In genomic region chr6:127502530-127502929, GRCm38 (mm10) we compare ENCODE assay signal across 8 mouse cellular contexts. TPM values are rescaled to one million over a fixed set of nuclear protein-coding genes. Genes with fewer than 3 reads are reported as not detected.
DNase-seq lines count a peak whose midpoint lies in the region; ATAC-seq and TF ChIP-seq lines count a peak whose summit lies in the region.

No protein-coding gene starts in this region.

- H3K9me3 ChIP-seq in forebrain, embryonic 11.5 days (ENCODE audit: control insufficient read depth, low read length), result no peaks in the 10 kb centered on the region
- no peaks in the 10 kb centered on the region for H3K9me3 ChIP-seq in forebrain, embryonic 12.5 days

- no peaks in the 10 kb centered on the region for H3K4me1 ChIP-seq in forebrain, embryonic 11.5 days (replicated peaks; ENCODE audit: control insufficient read depth, insufficient read depth, low read length)
- no peaks in the 10 kb centered on the region for H3K4me1 ChIP-seq in forebrain, embryonic 12.5 days
- H3K4me1 ChIP-seq in spleen, adult 2 months (ENCODE audit: control insufficient read depth, insufficient read depth, insufficient read length), result no peaks in the 10 kb centered on the region

- peak; percentile 55 for DNase-seq in forebrain, embryonic 11.5 days (ENCODE audit: low spot score)
- DNase-seq in spleen, adult 2 months (ENCODE audit: low read depth in 1 of 2, low spot score in 2 of 2), result peak in 1 of 2 experiments; percentile 27
- DNase-seq in spleen, adult 12 weeks (ENCODE audit: low spot score), result no peak
- DNase-seq in cerebellum, adult 9-10 months, result peak; percentile 46
- peak; percentile 35 to 38 for DNase-seq in heart, postnatal 36 days
- peak; percentile 54 for DNase-seq in left cerebral cortex, postnatal 4 days
- DNase-seq in right cerebral cortex, postnatal 25 days, result peak; percentile 21

- H3K36me3 ChIP-seq in forebrain, embryonic 11.5 days (ENCODE audit: control insufficient read depth, insufficient read depth, low read length), result no peaks in the 10 kb centered on the region
- no peaks in the 10 kb centered on the region for H3K36me3 ChIP-seq in forebrain, embryonic 12.5 days (replicated peaks)
- no peaks in the 10 kb centered on the region for H3K36me3 ChIP-seq in spleen, adult 2 months (ENCODE audit: control insufficient read depth, insufficient read depth, low read length)

- H3K9ac ChIP-seq in forebrain, embryonic 11.5 days (ENCODE audit: low read length), result no peak overlapping the region
- no peak overlapping the region for H3K9ac ChIP-seq in forebrain, embryonic 12.5 days

- no peak overlapping the region for H3K27ac ChIP-seq in forebrain, embryonic 11.5 days (ENCODE audit: low read depth, low read length)
- no peak overlapping the region for H3K27ac ChIP-seq in forebrain, embryonic 12.5 days
- H3K27ac ChIP-seq in spleen, adult 2 months (ENCODE audit: insufficient read depth, low read length), result no peak overlapping the region

- intact Hi-C loops in heart, postnatal 36 days (cut with DNase I), result loop anchor here (1.0 to 5.0 kb wide), 2 partner anchors 81 to 445 kb away; no protein-coding TSS in a partner anchor
- intact Hi-C loops in left cerebral cortex, postnatal 4 days (cut with DNase I), result no loop called here

- no peaks in the 10 kb centered on the region for H3K27me3 ChIP-seq in forebrain, embryonic 11.5 days (ENCODE audit: control insufficient read depth, insufficient read depth, low read length)
- no peaks in the 10 kb centered on the region for H3K27me3 ChIP-seq in forebrain, embryonic 12.5 days
- H3K27me3 ChIP-seq in spleen, adult 2 months (ENCODE audit: control insufficient read depth, insufficient read depth, low read length), result no peaks in the 10 kb centered on the region

- WGBS in forebrain, embryonic 11.5 days, result 62% methylated on average over 3 of the region's 3 CpGs
- WGBS in forebrain, embryonic 12.5 days, result 66% methylated on average over 3 of the region's 3 CpGs
- WGBS in spleen, adult 2 months, result 54% methylated on average over 3 of the region's 3 CpGs

- ATAC-seq in forebrain, embryonic 11.5 days (replicated peaks; ENCODE audit: low FRiP score), result no peak
- no peak for ATAC-seq in forebrain, embryonic 12.5 days (ENCODE audit: low FRiP score)

- H3K4me2 ChIP-seq in forebrain, embryonic 11.5 days (ENCODE audit: low read depth, low read length, severe bottlenecking), result no peak overlapping the region
- H3K4me2 ChIP-seq in forebrain, embryonic 12.5 days, result no peak overlapping the region

- no peak overlapping the region for H3K4me3 ChIP-seq in forebrain, embryonic 11.5 days (ENCODE audit: low read depth, low read length)
- no peak overlapping the region for H3K4me3 ChIP-seq in forebrain, embryonic 12.5 days (replicated peaks)
- H3K4me3 ChIP-seq in spleen, adult 2 months (ENCODE audit: extremely low read depth, insufficient read depth, insufficient read length), result no peak overlapping the region

- peak; percentile 48; the same call in 1 of the 2 replicates for TF ChIP-seq CTCF in spleen, adult 2 months (IDR thresholded peaks at IDR 0.05; ENCODE audit: extremely low read depth, insufficient read depth, insufficient read length, insufficient replicate concordance)

- no peak for TF ChIP-seq POLR2A in spleen, adult 2 months (IDR thresholded peaks at IDR 0.05; ENCODE audit: low read depth, low read length)

RNA-seq across cellular contexts. Expression of gene Parp11, which starts 55.9 kb away (rescaled TPM):
- polyA plus RNA-seq in forebrain, embryonic 11.5 days (2014; fragmentation: Nextera tagmentation; extraction: Ambion mirVana), result 59.2 and 60.7 TPM in 2 replicates
- 69.2 and 75.3 TPM in 2 replicates for polyA plus RNA-seq in forebrain, embryonic 12.5 days (2016; fragmentation: Nextera tagmentation; extraction: Ambion mirVana)
- 11.7 and 13.2 TPM in 2 replicates for polyA plus RNA-seq in spleen, adult 2 months (2012; rRNA removed)
- 1 to 10 TPM; 6.8 to 7.2 TPM for total RNA-seq in heart, postnatal 36 days (2021)
- total RNA-seq in left cerebral cortex, postnatal 4 days (2021), result 10 to 100 TPM; 59.1 to 60.9 TPM

RNA-seq across cellular contexts. Expression of gene Cracr2a, which starts 58.6 kb away (rescaled TPM):
- polyA plus RNA-seq in forebrain, embryonic 11.5 days (2014; fragmentation: Nextera tagmentation; extraction: Ambion mirVana), result 0.99 and 1.2 TPM in 2 replicates
- polyA plus RNA-seq in forebrain, embryonic 12.5 days (2016; fragmentation: Nextera tagmentation; extraction: Ambion mirVana), result 1.1 TPM in 2 replicates
- 3.4 and 4.0 TPM in 2 replicates for polyA plus RNA-seq in spleen, adult 2 months (2012; rRNA removed)
- 1 to 10 TPM in 1 of 2 experiments, under 1 TPM in 1; 0.86 to 1.6 TPM for total RNA-seq in heart, postnatal 36 days (2021)
- 1 to 10 TPM; 1.2 to 1.4 TPM for total RNA-seq in left cerebral cortex, postnatal 4 days (2021)
